Mouse (Mus musculus) heart, postnatal 0 days (tissue): Measurements from ENCODE around the gene Itgb5.

ENCODE experiments used
- CTCF ChIP-seq: IDR thresholded peaks from 2 replicates; pipeline ENCODE4 v1.5.1; 2016; ENCODE audit warnings: antibody characterized with exemption, control low read depth, low read depth
- EP300 ChIP-seq: IDR thresholded peaks from 2 replicates; pipeline ENCODE4 v1.6.1; 2016; ENCODE audit warnings: antibody characterized with exemption, low read depth

DNA sequence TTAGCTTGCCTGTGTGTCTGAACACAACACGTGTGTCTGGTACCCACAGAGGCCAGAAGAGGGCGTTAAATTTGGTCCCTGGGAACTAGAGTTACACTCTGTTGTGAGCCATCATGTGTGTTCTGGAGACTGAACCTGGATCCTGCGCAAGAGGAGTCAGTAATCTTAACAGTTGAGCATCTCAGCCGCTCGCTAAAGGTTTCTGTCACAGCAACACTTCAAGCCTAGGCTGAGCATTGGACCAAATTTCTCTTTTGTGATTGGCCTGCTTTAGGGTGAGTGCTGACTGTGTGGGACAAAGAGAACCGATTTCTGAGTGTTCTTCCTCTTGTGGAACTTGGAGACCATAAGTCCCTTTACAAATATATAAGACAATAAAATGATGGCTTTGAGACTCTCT is 120.9 kb downstream of the Itgb5 start:
- TF ChIP-seq CTCF (0 out of 2 replicates have a peak, but pooled peaks have one; percentile 7), EP300 (no peak)
